Mouse (Mus musculus): ENCODE data around the gene Pygo2. TPM values are rescaled to one million over a fixed set of nuclear protein-coding genes. Genes with fewer than 3 reads are reported as not detected.
A peak's percentile ranks its signal among the peaks of the same experiment; 100 is the strongest.

Pygo2 gene
- polyA plus RNA-seq, 1 experiment from 2014 or later, result 52.5 TPM

DNA sequence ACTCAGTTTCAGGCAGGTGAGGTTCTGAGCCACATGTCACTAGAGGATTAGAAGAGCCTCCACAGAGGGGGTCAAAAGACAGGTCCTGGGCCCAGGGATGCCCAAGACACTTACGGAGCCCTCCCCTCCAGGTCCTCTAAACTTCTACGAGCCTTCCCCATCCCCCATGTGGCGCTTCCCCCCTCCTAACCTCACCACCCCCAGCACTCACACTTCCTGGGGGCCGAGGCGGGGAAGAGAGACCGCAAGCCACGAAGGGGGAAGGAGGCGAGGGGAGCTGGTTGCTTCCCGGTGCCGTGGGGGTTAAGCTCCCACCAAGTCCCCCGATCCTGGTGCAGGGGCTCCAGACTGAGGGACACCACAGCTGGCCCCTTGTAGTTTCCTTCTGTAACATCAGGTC lies 44.6 kb upstream of the Pygo2 start:
- Histone ChIP-seq H3K4me3 (ENCODE audit: low read depth, low read length) (no peak overlapping the region), H3K27ac (ENCODE audit: low read depth, low read length) (no peak overlapping the region), H3K4me1 (ENCODE audit: control insufficient read depth, insufficient read depth, low read length) (peaks cover 10% of the 10 kb centered on the region), H3K36me3 (ENCODE audit: control insufficient read depth, insufficient read depth, low read length) (no peaks in the 10 kb centered on the region), H3K27me3 (ENCODE audit: control insufficient read depth, insufficient read depth, low read length) (no peaks in the 10 kb centered on the region; the same call in 1 of the 2 replicates), H3K9me3 (ENCODE audit: control insufficient read depth, low read length) (no peaks in the 10 kb centered on the region), H3K4me2 (no peak overlapping the region), H3K9ac (ENCODE audit: low read length) (no peak overlapping the region)
- DNase-seq (ENCODE audit: low spot score, missing footprints) (no peak), ATAC-seq (ENCODE audit: low FRiP score) (no peak)
- WGBS, result 41% methylated on average over 11 of the region's 11 CpGs

DNA sequence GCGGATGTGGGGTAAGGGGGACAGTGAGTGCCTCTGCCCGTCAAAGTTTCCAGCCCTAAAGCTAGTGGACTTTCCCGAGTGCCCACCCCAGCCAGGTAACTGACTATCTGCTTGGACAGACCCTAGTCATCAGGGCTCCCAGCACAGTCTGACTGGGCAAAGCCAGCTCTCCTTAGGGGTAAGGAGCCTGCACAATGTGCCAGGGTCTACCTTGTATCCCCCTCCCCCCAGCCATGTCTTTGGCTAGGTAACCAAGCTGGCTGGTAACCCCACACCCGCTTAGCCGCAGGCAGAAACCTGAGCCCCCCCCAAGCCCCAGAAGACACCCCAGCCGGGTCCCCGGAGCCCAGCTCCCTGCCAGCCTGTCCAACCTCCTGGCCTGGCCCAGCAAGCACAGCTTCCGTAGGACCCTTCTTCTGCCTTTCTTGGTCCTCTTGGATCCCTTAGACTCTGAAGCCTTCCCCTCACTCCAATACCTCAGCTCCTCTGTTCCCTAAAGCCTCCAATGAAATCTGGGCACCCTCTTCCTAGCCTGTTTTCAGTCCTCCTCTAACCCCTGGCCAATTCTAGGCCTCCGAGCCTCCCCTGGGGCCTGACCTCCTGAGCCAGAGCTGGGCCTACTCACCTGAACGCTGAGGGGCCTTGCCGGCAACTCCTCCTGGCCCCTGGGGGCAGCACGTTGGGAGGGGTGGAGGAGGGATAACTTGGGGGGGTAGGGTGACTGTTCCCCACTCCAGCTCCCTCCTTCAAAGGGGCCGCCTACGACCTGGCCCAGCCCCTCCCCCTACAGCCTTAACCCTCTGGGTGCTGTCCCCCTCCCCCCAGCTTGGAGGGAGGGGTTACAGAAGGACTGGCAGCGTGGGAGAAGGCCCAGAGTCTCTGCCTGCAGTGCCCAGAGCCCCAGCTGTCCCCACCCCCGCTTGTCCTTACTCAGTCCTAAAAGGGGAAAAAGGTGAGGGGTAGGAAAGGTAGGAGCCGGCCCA lies 43.3 kb upstream of the Pygo2 start:
- Histone ChIP-seq H3K4me1 (ENCODE audit: control insufficient read depth, insufficient read depth, low read length) (peaks cover 20% of the 10 kb centered on the region), H3K9me3 (ENCODE audit: control insufficient read depth, low read length) (no peaks in the 10 kb centered on the region), H3K4me3 (ENCODE audit: low read depth, low read length) (no peak overlapping the region), H3K9ac (ENCODE audit: low read length) (no peak overlapping the region), H3K4me2 (no peak overlapping the region), H3K36me3 (ENCODE audit: control insufficient read depth, insufficient read depth, low read length) (no peaks in the 10 kb centered on the region), H3K27me3 (ENCODE audit: control insufficient read depth, insufficient read depth, low read length) (peaks cover 6% of the 10 kb centered on the region), H3K27ac (ENCODE audit: low read depth, low read length) (no peak overlapping the region)
- DNase-seq (ENCODE audit: low spot score, missing footprints), result no peak
- no peak for ATAC-seq (ENCODE audit: low FRiP score)
- WGBS, result 53% methylated on average over 17 of the region's 17 CpGs

DNA sequence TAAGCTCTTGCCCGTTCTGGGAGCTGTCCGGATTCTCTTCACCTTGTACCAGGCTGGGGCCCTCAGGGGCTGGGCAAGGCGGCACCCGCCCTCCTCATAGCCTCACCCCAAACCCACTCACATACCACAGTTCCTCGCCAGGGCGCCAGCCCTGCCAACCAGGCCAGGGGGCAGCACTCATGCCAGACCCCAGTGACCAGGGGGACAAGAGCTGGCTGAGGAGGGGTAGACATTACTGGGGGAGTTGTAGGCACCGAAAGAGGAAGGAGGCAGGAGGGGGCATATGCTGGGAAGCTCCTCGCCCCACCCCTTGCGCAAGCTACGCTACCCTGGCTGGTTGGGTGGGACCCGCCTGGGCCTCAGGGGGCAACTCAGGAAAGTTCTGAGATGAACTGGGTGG lies 42.4 kb upstream of the Pygo2 start:
- no peak overlapping the region for H3K27ac ChIP-seq (ENCODE audit: low read depth, low read length)
- DNase-seq (ENCODE audit: low spot score, missing footprints) (no peak), ATAC-seq (ENCODE audit: low FRiP score) (no peak)
- H3K9me3 ChIP-seq (ENCODE audit: control insufficient read depth, low read length), result no peaks in the 10 kb centered on the region
- H3K4me1 ChIP-seq (ENCODE audit: control insufficient read depth, insufficient read depth, low read length), result peaks cover 27% of the 10 kb centered on the region
- H3K4me3 ChIP-seq (ENCODE audit: low read depth, low read length), result no peak overlapping the region
- peaks cover 11% of the 10 kb centered on the region for H3K27me3 ChIP-seq (ENCODE audit: control insufficient read depth, insufficient read depth, low read length)
- no peaks in the 10 kb centered on the region for H3K36me3 ChIP-seq (ENCODE audit: control insufficient read depth, insufficient read depth, low read length)
- no peak overlapping the region for H3K9ac ChIP-seq (ENCODE audit: low read length)
- H3K4me2 ChIP-seq, result no peak overlapping the region
- 71% methylated on average over 11 of the region's 11 CpGs for WGBS

DNA sequence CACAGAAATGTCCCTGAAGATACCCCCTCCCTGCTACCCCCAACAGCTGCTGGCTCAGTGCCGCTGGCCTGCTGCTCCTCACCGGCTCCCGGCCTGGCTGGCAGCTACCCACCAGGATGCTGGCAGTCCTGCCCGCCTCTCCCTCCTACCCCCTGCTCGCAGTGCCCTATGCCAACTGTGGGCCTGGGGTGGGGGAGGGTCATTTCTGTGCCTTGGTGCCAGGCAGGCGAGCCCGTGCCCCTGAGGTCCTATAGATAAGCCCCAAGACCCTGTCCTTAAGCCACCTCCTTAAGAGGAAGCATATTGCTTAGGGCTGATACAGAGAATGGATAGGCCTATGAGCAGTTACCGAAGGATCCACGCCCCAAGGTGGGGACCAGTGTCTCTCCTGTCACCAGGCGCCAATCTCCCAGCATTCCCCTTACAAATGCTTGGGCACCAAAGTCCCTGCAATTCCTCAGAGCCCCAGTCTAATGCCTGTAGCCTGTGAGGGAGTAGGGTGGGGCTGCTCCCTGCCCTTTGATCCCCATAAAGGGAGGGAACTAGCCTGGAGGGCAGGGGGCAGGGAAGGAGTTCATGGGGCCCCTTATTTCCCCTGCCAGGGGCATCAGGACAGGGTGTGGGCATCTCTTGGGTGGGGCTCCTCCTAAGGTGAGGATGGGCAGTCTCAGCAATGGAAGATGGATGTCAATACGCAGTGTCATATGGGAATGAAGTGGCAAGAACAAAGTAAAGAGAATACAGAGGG lies 41.7 kb upstream of the Pygo2 start:
- ATAC-seq (ENCODE audit: low FRiP score) (no peak), DNase-seq (ENCODE audit: low spot score, missing footprints) (no peak)
- Histone ChIP-seq H3K9me3 (ENCODE audit: control insufficient read depth, low read length) (no peaks in the 10 kb centered on the region), H3K4me3 (ENCODE audit: low read depth, low read length) (no peak overlapping the region), H3K4me2 (no peak overlapping the region), H3K4me1 (ENCODE audit: control insufficient read depth, insufficient read depth, low read length) (peaks cover 33% of the 10 kb centered on the region), H3K36me3 (ENCODE audit: control insufficient read depth, insufficient read depth, low read length) (no peaks in the 10 kb centered on the region), H3K27ac (ENCODE audit: low read depth, low read length) (no peak overlapping the region), H3K9ac (ENCODE audit: low read length) (no peak overlapping the region), H3K27me3 (ENCODE audit: control insufficient read depth, insufficient read depth, low read length) (peaks cover 11% of the 10 kb centered on the region)
- 77% methylated on average over 11 of the region's 11 CpGs for WGBS

DNA sequence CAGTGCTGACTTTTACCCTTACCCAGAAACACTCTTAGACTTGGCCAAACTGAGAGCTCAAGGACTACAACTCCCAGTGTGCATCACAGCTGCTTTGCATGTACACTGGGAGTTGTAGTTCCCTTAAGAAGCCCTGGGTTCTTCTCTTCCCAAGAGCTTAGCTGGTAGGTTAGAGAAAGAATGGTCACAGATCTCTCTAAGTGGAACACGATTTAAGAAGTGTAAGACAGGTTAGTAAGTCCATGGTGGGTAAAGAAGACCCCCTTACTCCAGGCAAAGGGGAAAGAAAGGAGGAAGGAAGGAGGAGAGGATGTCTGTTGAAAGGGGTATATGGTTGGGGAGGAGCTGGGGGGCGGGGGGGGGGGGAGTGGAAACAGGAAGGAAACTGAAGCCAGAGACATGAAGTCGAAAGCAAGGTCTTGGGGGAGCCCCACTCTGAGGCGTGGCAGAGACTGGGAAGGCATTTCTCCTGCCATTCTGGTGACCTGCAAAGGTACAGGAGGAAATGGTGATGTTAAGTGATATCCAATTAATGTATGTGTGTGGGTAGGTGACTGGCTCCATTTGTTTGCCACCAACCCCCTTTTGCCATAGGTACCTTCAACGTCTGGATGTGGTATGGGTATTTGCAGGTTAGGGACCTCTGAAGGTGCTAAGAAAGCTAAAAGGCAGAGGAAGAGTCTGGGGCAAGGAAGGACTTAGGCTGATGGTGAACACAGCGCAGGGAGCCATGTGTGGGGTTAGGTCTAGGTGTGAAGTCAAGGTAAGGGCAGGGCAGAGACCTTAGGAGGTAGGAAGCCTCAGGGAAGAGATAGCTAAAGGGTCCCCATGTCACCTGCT lies 40.9 kb upstream of the Pygo2 start:
- Histone ChIP-seq H3K9ac (ENCODE audit: low read length) (no peak overlapping the region), H3K4me2 (no peak overlapping the region), H3K27ac (ENCODE audit: low read depth, low read length) (no peak overlapping the region), H3K36me3 (ENCODE audit: control insufficient read depth, insufficient read depth, low read length) (no peaks in the 10 kb centered on the region), H3K4me1 (ENCODE audit: control insufficient read depth, insufficient read depth, low read length) (peaks cover 33% of the 10 kb centered on the region), H3K9me3 (ENCODE audit: control insufficient read depth, low read length) (no peaks in the 10 kb centered on the region), H3K4me3 (ENCODE audit: low read depth, low read length) (no peak overlapping the region), H3K27me3 (ENCODE audit: control insufficient read depth, insufficient read depth, low read length) (peaks cover 11% of the 10 kb centered on the region)
- 66% methylated on average over 6 of the region's 6 CpGs for WGBS
- DNase-seq (ENCODE audit: low spot score, missing footprints) (no peak), ATAC-seq (ENCODE audit: low FRiP score) (no peak)

DNA sequence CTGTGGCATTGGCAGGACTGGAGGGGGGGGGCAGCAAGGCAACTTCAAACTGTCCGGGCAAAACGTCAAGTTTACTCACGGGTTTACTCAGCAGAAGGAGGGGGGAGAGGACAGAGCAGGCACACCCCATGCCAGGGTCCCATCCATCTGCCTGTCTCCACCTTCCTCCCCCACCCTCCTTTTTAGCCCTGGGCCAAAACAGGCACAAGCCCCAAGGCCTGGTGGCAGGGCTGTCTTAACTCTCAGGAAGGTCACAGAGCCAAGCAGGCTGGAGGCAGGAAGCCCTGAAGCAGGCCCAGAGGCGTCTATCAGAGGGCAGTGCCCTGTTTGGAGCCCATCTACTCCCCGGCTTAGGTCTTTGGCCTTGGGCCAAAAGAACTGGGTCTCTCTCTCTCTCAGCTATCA lies 39.9 kb upstream of the Pygo2 start:
- DNase-seq (ENCODE audit: low spot score, missing footprints) (no peak), ATAC-seq (ENCODE audit: low FRiP score) (no peak)
- Histone ChIP-seq H3K27ac (ENCODE audit: low read depth, low read length) (no peak overlapping the region), H3K4me3 (ENCODE audit: low read depth, low read length) (no peak overlapping the region), H3K4me2 (no peak overlapping the region), H3K36me3 (ENCODE audit: control insufficient read depth, insufficient read depth, low read length) (no peaks in the 10 kb centered on the region), H3K9me3 (ENCODE audit: control insufficient read depth, low read length) (no peaks in the 10 kb centered on the region), H3K27me3 (ENCODE audit: control insufficient read depth, insufficient read depth, low read length) (peaks cover 11% of the 10 kb centered on the region), H3K9ac (ENCODE audit: low read length) (no peak overlapping the region), H3K4me1 (ENCODE audit: control insufficient read depth, insufficient read depth, low read length) (peaks cover 33% of the 10 kb centered on the region)
- WGBS, result 61% methylated on average over 5 of the region's 5 CpGs

DNA sequence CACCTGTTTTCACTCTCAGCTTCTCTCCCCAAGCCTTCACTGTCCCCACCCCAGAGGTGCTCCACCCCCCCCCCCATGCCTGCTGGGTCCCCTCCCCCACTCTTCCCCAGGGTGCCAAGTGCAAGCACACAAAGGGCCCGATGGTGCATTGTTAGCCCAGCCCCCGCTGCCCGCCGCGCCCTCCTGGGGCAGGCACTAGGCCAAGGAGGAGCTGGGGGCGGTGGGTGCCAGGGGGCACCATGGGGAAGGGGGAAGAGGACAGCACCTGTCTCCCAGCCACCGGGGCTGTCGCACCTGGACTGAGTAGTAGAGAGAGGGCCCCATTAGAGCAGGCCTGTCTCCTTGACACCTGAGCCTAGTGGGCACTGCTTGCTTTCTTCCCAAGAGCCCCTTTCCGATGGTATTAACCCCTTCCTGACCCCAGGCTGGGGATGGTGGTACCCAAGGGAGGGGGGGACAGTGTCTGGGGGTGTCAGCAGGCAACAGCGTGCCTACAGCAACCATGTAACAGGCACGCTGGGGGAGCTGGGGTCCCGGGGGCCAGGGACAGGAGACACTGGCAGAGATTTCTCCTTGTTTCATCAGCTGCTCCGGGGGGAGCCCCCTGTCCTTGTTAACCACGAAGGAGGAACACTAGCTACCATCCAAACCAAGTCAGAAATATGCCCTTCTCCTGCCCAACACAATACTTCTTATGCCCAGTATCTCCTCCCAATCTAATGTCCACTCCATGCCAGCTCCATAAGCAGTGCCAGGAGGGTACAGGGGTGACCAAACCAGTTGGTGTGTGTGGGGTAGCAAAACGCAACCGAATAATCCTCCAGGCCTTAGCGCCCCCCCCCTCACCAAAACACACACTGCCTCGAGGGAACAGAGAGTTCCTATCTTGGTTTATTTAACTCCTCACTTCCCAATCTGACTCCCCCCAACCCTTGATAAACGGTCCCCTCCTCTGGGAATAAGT lies 39.0 kb upstream of the Pygo2 start:
- no peaks in the 10 kb centered on the region for H3K36me3 ChIP-seq (ENCODE audit: control insufficient read depth, insufficient read depth, low read length)
- DNase-seq (ENCODE audit: low spot score, missing footprints) (peak; percentile 92), ATAC-seq (ENCODE audit: low FRiP score) (no peak)
- peak overlapping the region; percentile 84 for H3K4me2 ChIP-seq
- no peaks in the 10 kb centered on the region for H3K9me3 ChIP-seq (ENCODE audit: control insufficient read depth, low read length)
- H3K4me3 ChIP-seq (ENCODE audit: low read depth, low read length), result peak overlapping the region; percentile 44
- H3K27me3 ChIP-seq (ENCODE audit: control insufficient read depth, insufficient read depth, low read length), result peaks cover 16% of the 10 kb centered on the region
- peak overlapping the region; percentile 60 for H3K9ac ChIP-seq (ENCODE audit: low read length)
- H3K27ac ChIP-seq (ENCODE audit: low read depth, low read length), result no peak overlapping the region
- H3K4me1 ChIP-seq (ENCODE audit: control insufficient read depth, insufficient read depth, low read length), result peaks cover 38% of the 10 kb centered on the region
- WGBS, result 11% methylated on average over 19 of the region's 19 CpGs
